Mouse (Mus musculus) cortical plate, adult 2 months (tissue): ENCODE data around the gene Phactr4.

Source experiments
- CTCF ChIP-seq: fragments of 200-500 bp; IDR thresholded peaks from 2 replicates; pipeline ENCODE4 v1.5.1; 2011; ENCODE audit warnings: mild to moderate bottlenecking, control low read depth, low read length; ENCODE audit not compliant: insufficient read depth; ENCODE audit errors: extremely low read depth
- POLR2A ChIP-seq: fragments of 200-500 bp; IDR thresholded peaks from 2 replicates; pipeline ENCODE4 v1.6.1; 2011; ENCODE audit warnings: mild to moderate bottlenecking, low read length, control low read depth; ENCODE audit not compliant: insufficient read depth; ENCODE audit errors: extremely low read depth

DNA sequence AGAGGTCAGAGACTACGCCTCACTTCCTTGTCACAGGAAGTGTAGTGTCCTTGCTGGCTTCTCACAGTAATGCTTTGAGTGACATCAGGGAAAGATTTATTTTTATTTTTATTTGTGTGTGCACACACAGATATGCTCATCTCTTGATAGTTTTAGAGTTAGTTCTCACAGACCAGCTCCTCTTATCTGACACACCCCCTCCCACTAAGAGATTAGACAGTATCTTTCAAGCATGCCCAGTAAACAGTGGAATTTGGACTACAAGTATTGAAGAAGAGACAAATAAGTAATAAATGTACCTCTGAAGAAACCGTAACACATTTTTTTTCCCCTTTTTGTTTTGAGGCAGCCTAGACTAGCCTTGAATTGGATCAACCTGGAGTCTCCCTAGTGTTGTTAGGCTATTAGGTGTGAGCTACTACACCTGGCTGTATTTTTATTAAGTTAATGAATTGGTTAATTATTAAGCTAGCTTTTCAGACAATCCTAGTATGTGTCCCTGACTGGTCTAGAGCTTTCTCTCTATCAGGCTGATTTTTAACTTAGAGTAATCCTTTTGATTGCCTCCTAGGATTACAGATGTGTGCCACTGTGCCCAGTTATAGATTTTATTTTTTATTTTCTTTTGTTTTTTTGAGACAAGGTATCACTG, 41.2 kb downstream of the Phactr4 start:
- TF ChIP-seq CTCF (no peak), POLR2A (no peak)
